Mouse (Mus musculus) C2C12 (cell line): ENCODE measurements around the gene Hnrnpu.

Experiments used
- CEBPB ChIP-seq: IDR thresholded peaks from one replicate; pipeline ENCODE4 v1.6.1; 2011; ENCODE audit warnings: low read depth, mild to moderate bottlenecking, control low read depth, moderate library complexity
- CTCF ChIP-seq: IDR thresholded peaks from one replicate; pipeline ENCODE4 v1.5.1; 2011; ENCODE audit not compliant: control insufficient read depth, insufficient read depth, insufficient read length
- MAX ChIP-seq: IDR thresholded peaks from one replicate; pipeline ENCODE4 v1.6.1; 2011; ENCODE audit warnings: mild to moderate bottlenecking, control low read depth
- MYOD1 ChIP-seq: IDR thresholded peaks from one replicate; pipeline ENCODE4 v1.6.1; 2011; ENCODE audit warnings: low read depth; ENCODE audit not compliant: control insufficient read depth, insufficient read length
- USF1 ChIP-seq: IDR thresholded peaks from one replicate; pipeline ENCODE4 v1.6.1; 2011; ENCODE audit warnings: low read depth, mild to moderate bottlenecking, control low read depth, moderate library complexity

DNA sequence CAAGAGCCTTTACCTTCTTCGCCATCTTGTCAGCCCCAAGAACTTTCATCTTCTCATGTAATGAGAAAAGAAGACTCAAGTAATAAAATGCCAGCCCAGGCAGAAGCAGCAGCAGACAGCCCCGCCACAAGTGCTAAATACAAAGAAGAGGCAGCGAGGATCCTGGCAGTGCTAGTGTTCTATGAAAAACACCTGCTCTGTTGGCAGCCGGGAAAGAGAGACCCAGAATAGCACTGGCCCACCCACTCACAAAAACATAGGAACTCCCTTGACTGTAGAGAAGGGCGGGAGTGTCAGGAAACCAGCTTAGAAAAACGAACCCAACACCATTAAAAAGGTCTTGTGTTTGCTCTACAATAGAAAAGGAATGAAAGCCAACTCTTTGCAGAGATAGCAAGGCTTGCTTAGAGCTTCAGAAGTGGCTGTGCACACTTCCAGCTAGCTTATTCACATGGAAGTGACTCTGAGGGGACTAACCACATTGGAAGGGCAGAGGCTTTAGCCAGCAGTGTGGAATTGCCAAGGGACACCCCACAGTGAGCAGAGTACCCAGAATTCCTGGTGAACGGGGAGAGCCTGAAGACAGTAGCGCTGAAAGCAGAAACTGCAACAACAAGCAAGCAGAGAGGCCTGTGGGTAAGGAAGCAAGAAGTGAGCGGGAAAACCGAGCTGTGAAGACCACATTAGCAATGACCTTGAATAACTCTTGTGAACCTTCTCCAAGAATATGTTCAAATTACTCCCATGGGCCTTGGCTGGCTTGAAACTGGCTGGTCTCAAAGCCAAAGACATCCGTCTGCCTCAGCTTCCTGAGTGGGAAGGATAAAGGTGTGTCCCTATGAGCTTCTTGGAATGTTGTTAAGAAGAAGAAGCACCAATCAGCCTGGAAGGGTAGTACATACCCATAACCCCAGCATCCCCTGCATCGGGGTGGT, 20.4 kb upstream of the Hnrnpu start:
- no peak for TF ChIP-seq CTCF
- no peak for TF ChIP-seq MAX
- no peak for TF ChIP-seq USF1
- TF ChIP-seq MYOD1 = no peak
- TF ChIP-seq CEBPB = no peak
